Mouse (Mus musculus) forebrain, embryonic 12.5 days (tissue): ENCODE data around the gene Sstr3. TPM values are rescaled to one million over a fixed set of nuclear protein-coding genes. Genes with fewer than 3 reads are reported as not detected.

Source experiments
- ATAC-seq: fragments of 200-750 bp; cut with Nextera tagmentation; 2 replicates; pipeline ENCODE4 v1.8.0; 2017; ENCODE audit warnings: moderate TSS enrichment; ENCODE audit not compliant: low FRiP score
- H3K27ac ChIP-seq: fragments of 300-500 bp; sonication (generic); 2 replicates; pipeline ENCODE4 v1.5.1; 2016; ENCODE audit warnings: mild to moderate bottlenecking
- H3K27me3 ChIP-seq: fragments of 300-500 bp; sonication (generic); 2 replicates; pipeline ENCODE4 v1.6.1; 2016; ENCODE audit warnings: mild to moderate bottlenecking
- H3K36me3 ChIP-seq: fragments of 300-500 bp; sonication (generic); replicated peaks from 2 replicates; pipeline ENCODE4 v1.6.1; 2016; ENCODE audit warnings: mild to moderate bottlenecking
- H3K4me1 ChIP-seq: fragments of 300-500 bp; sonication (generic); 2 replicates; pipeline ENCODE4 v1.6.1; 2016
- H3K4me2 ChIP-seq: fragments of 300-500 bp; sonication (generic); 2 replicates; pipeline ENCODE4 v1.6.1; 2016; ENCODE audit warnings: mild to moderate bottlenecking, moderate library complexity
- H3K4me3 ChIP-seq: fragments of 300-500 bp; sonication (generic); replicated peaks from 2 replicates; pipeline ENCODE4 v1.5.1; 2016; ENCODE audit warnings: mild to moderate bottlenecking
- H3K9ac ChIP-seq: fragments of 300-500 bp; sonication (generic); 2 replicates; pipeline ENCODE4 v1.6.1; 2016; ENCODE audit warnings: mild to moderate bottlenecking
- H3K9me3 ChIP-seq: fragments of 300-500 bp; sonication (generic); 2 replicates; pipeline ENCODE4 v1.6.1; 2016
- WGBS: fragments of 180-500 bp; shearing (Covaris S2); methylation state at CpG from one replicate; pipeline ENCODE4 v1.1.7; 2016; 5-methylcytosine and 5-hydroxymethylcytosine counted together
- polyA plus RNA-seq: library from polyadenylated mRNA; unstranded; fragments of >200 nt; fragmentation: Nextera tagmentation; extraction: Ambion mirVana; gene quantifications from 2 replicates; pipeline ENCODE4 v1.2.1, GENCODE M21; 2016

Gene Sstr3
- polyA plus RNA-seq, 1 experiment from 2014 or later: 0.32 TPM

DNA sequence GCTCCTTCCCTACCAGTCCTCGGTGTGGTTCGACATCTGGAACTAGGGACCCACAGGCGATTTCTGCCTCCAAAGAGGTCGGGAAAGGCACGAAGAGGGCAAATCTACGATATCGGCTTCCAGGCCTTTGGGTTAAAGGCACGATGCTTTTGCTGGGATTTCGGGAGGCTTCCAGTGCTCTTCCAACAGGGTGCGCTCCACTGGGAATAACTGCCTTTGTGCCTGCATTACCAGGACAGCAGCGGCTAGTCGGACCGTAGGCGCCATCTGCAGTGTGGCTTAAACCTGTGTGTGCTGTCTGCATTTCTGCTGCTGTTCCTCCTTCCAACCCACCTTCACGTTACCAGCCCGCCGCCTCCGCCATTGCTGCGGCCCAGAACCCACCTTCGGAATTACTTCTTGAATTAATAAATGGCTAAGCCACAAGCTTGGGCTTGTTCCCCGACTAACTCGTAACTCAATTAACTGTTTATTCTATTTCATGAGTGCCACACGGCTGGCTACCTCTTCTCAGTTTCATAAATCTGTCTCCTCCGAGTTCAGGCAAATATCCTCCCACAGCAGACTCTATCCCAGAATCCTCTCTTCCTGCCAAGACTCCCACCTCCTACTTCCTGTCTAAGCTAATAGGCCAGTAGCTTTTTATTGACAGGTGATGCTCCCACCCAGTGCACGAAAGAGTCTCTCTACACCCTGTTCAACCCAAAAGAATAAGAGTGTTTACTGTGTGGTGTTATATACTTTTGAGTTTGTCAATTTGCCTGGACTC, 10.2 kb upstream of the Sstr3 start:
- no peak for ATAC-seq
- Histone ChIP-seq H3K9ac (no peak overlapping the region), H3K4me3 (peak overlapping the region; percentile 14; the same call in 1 of the 2 replicates), H3K36me3 (no peaks in the 10 kb centered on the region), H3K4me1 (no peaks in the 10 kb centered on the region), H3K27ac (no peak overlapping the region), H3K9me3 (peaks cover 18% of the 10 kb centered on the region; the same call in 1 of the 2 replicates), H3K4me2 (0 out of 2 replicates have a peak overlapping the region, but pooled peaks have one; percentile 10), H3K27me3 (no peaks in the 10 kb centered on the region)
- WGBS: 73% methylated on average over 25 of the region's 25 CpGs

GRCm38 (mm10) chr15:78549189-78549734, 4.8 kb upstream of the Sstr3 start:
- Histone ChIP-seq H3K4me1 (peaks cover 21% of the 10 kb centered on the region), H3K27ac (no peak overlapping the region), H3K36me3 (no peaks in the 10 kb centered on the region), H3K4me3 (no peak overlapping the region), H3K9ac (no peak overlapping the region), H3K27me3 (peaks cover 8% of the 10 kb centered on the region; the same call in 1 of the 2 replicates), H3K4me2 (no peak overlapping the region), H3K9me3 (peaks cover 18% of the 10 kb centered on the region; the same call in 1 of the 2 replicates)
- no peak for ATAC-seq
- WGBS: 80% methylated on average over 4 of the region's 4 CpGs

GRCm38 (mm10) chr15:78548711-78549110, 4.2 kb upstream of the Sstr3 start:
- H3K27ac ChIP-seq: no peak overlapping the region
- peaks cover 17% of the 10 kb centered on the region; the same call in 1 of the 2 replicates for H3K9me3 ChIP-seq
- WGBS: 70% methylated on average over 8 of the region's 8 CpGs
- no peaks in the 10 kb centered on the region for H3K36me3 ChIP-seq
- no peak for ATAC-seq
- H3K4me1 ChIP-seq: peaks cover 24% of the 10 kb centered on the region
- no peak overlapping the region for H3K9ac ChIP-seq
- no peak overlapping the region for H3K4me3 ChIP-seq
- no peak overlapping the region for H3K4me2 ChIP-seq
- H3K27me3 ChIP-seq: peaks cover 12% of the 10 kb centered on the region; the same call in 1 of the 2 replicates

GRCm38 (mm10) chr15:78548336-78548665, 3.8 kb upstream of the Sstr3 start:
- 35% methylated on average over 3 of the region's 3 CpGs for WGBS
- H3K4me3 ChIP-seq: no peak overlapping the region
- no peaks in the 10 kb centered on the region for H3K36me3 ChIP-seq
- no peak overlapping the region for H3K4me2 ChIP-seq
- H3K4me1 ChIP-seq: peaks cover 24% of the 10 kb centered on the region
- H3K9me3 ChIP-seq: peaks cover 13% of the 10 kb centered on the region; the same call in 1 of the 2 replicates
- no peak overlapping the region for H3K27ac ChIP-seq
- no peak overlapping the region for H3K9ac ChIP-seq
- H3K27me3 ChIP-seq: peaks cover 12% of the 10 kb centered on the region; the same call in 1 of the 2 replicates
- ATAC-seq: no peak

DNA sequence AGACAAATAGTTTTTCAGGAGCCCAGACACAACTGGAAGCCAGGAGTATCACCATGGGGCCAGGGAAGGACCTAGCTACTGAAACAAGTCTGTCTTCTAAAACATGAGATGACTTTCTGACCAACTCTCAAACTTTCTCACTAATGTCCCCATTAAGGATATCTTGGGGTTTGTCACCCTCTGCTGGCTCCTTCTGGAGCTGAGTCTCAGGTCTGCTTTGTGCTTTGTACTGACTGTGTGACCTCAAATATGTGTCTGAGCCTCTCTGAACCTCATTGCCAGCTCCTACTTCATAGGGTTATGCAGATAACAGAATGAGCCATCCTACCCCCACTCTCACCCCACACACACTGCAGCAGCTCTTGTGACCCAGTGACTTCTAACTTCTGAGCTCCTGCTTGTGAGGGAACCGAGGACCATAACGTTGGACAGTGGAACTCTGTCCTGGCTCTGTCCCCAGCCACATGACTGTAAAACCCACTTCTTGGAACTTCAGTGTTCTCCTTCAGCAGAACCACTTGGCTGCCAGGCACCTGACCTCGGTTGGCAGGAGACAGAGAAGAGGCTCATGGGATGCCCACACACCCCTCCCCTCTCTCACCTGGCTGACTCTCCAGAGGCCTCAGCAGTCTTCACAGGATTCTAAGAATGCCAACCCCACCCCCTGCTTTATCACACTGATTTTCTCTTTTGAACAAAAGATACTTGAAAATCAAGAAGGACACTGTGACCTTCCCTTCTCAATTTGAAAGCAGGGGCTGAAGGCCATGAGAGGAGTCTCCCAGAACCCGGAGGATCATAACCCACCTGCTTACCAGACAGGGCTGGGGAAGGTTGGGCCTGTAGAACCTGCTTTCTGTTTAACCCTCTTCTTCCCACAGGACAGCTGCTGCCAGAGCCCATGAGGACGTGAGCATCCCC, 3.2 kb upstream of the Sstr3 start:
- Histone ChIP-seq H3K4me1 (peaks cover 24% of the 10 kb centered on the region), H3K9me3 (0 out of 2 replicates have a peak, but pooled peaks cover 11% of the 10 kb centered on the region), H3K36me3 (no peaks in the 10 kb centered on the region), H3K4me3 (no peak overlapping the region), H3K9ac (no peak overlapping the region), H3K4me2 (no peak overlapping the region), H3K27me3 (peaks cover 12% of the 10 kb centered on the region; the same call in 1 of the 2 replicates), H3K27ac (no peak overlapping the region)
- WGBS: 52% methylated on average over 5 of the region's 5 CpGs
- ATAC-seq: no peak

GRCm38 (mm10) chr15:78546060-78546459, 1.6 kb upstream of the Sstr3 start:
- Histone ChIP-seq H3K4me2 (no peak overlapping the region), H3K9ac (no peak overlapping the region), H3K9me3 (0 out of 2 replicates have a peak, but pooled peaks cover 5% of the 10 kb centered on the region), H3K4me3 (no peak overlapping the region), H3K27me3 (peaks cover 12% of the 10 kb centered on the region; the same call in 1 of the 2 replicates), H3K36me3 (no peaks in the 10 kb centered on the region), H3K27ac (no peak overlapping the region), H3K4me1 (peaks cover 29% of the 10 kb centered on the region)
- no peak for ATAC-seq
- 86% methylated on average over 4 of the region's 4 CpGs for WGBS

- H3K27me3 ChIP-seq: peaks cover 19% of the 10 kb centered on the region; the same call in 1 of the 2 replicates
- ATAC-seq: no peak
These were observed 444 bp downstream of the Sstr3 start for GRCm38 (mm10) chr15:78544041-78544440.

DNA sequence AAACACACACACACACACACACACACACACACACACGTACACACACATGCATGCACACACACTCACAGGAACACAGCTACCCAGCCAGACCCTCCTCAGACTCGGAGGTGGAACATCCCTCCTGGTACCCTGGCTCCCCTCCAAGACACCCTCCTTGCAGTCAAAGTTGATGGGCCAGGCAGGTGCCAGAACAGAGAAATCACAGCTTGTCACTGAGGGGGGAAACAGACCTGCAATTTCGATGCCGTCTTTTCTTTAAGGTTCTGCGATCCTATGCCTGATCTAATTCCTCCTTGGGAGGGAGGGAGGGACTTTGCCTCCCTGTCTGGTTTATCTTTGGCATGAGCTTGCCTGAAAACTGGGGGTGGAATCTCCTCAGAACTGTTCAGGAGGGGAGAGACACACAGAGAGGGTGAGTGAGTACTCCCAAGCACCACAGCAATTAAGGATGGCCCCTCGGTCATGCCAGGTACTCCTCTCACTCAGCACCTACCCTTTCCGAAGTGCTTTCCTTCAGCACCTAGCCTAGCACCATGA, 1.6 kb downstream of the Sstr3 start:
- peaks cover 27% of the 10 kb centered on the region; the same call in 1 of the 2 replicates for H3K27me3 ChIP-seq
- no peaks in the 10 kb centered on the region for H3K36me3 ChIP-seq
- H3K4me2 ChIP-seq: no peak overlapping the region
- H3K27ac ChIP-seq: 0 out of 2 replicates have a peak overlapping the region, but pooled peaks have one; percentile 5
- peaks cover 22% of the 10 kb centered on the region for H3K4me1 ChIP-seq
- H3K9me3 ChIP-seq: no peaks in the 10 kb centered on the region
- no peak overlapping the region for H3K9ac ChIP-seq
- no peak overlapping the region for H3K4me3 ChIP-seq
- WGBS: 68% methylated on average over 7 of the region's 7 CpGs
- ATAC-seq: no peak

More at GRCm38 (mm10) chr15:78544041-78544440, 444 bp downstream of the Sstr3 start:
- WGBS: 85% methylated on average over 15 of the region's 15 CpGs
- Histone ChIP-seq H3K4me3 (no peak overlapping the region), H3K9ac (peak overlapping the region; percentile 40; the same call in 1 of the 2 replicates), H3K4me1 (peaks cover 29% of the 10 kb centered on the region), H3K9me3 (no peaks in the 10 kb centered on the region), H3K27ac (no peak overlapping the region), H3K36me3 (no peaks in the 10 kb centered on the region), H3K4me2 (no peak overlapping the region)

GRCm38 (mm10) chr15:78542098-78542766, 2.3 kb downstream of the Sstr3 start:
- ATAC-seq: no peak
- WGBS: 83% methylated on average over 3 of the region's 3 CpGs
- Histone ChIP-seq H3K9ac (no peak overlapping the region), H3K4me3 (no peak overlapping the region), H3K27me3 (peaks cover 31% of the 10 kb centered on the region; the same call in 1 of the 2 replicates), H3K4me2 (no peak overlapping the region), H3K36me3 (no peaks in the 10 kb centered on the region), H3K9me3 (no peaks in the 10 kb centered on the region), H3K27ac (0 out of 2 replicates have a peak overlapping the region, but pooled peaks have one; percentile 5), H3K4me1 (peaks cover 18% of the 10 kb centered on the region)

DNA sequence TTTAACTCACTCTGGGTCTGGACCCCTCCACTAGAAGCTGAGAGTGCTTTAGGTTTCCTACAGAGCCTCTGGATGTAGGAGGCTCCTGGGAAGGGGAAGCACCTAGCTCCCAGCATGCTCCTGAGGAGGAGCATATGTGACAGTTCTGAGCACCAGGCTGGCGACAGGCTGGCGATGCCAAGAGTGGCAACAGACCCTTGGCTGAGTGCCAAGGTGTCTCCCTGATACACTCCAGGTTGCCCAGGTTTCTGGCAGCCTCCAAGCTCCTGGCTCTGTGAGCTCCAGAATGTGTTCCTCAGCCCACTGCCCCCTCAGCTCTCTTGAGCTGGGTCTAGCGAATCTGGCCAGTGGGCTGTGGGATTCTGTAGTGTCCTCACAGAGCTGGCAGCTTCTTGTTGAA, 2.9 kb downstream of the Sstr3 start:
- no peak overlapping the region for H3K4me3 ChIP-seq
- peaks cover 18% of the 10 kb centered on the region for H3K4me1 ChIP-seq
- no peak overlapping the region for H3K27ac ChIP-seq
- H3K9ac ChIP-seq: no peak overlapping the region
- H3K27me3 ChIP-seq: peaks cover 31% of the 10 kb centered on the region; the same call in 1 of the 2 replicates
- no peaks in the 10 kb centered on the region for H3K36me3 ChIP-seq
- H3K4me2 ChIP-seq: no peak overlapping the region
- no peak for ATAC-seq
- no peaks in the 10 kb centered on the region for H3K9me3 ChIP-seq
- WGBS: 68% methylated on average over 3 of the region's 3 CpGs

GRCm38 (mm10) chr15:78541036-78541435, 3.4 kb downstream of the Sstr3 start:
- peaks cover 30% of the 10 kb centered on the region; the same call in 1 of the 2 replicates for H3K27me3 ChIP-seq
- ATAC-seq: no peak
- H3K9me3 ChIP-seq: no peaks in the 10 kb centered on the region
- no peak overlapping the region for H3K4me3 ChIP-seq
- peaks cover 20% of the 10 kb centered on the region for H3K4me1 ChIP-seq
- no peak overlapping the region for H3K27ac ChIP-seq
- no peak overlapping the region for H3K4me2 ChIP-seq
- no peaks in the 10 kb centered on the region for H3K36me3 ChIP-seq
- no peak overlapping the region for H3K9ac ChIP-seq
- 88% methylated on average over 3 of the region's 3 CpGs for WGBS
